Mouse (Mus musculus): ENCODE data around the gene Ces1a. TPM values are rescaled to one million over a fixed set of nuclear protein-coding genes. Genes with fewer than 3 reads are reported as not detected.

The Ces1a gene
- polyA plus RNA-seq, 1 experiment from 2014 or later, result not detected

- Histone ChIP-seq H3K9me3 (no peaks in the 10 kb centered on the region), H3K9ac (no peak overlapping the region), H3K36me3 (no peaks in the 10 kb centered on the region), H3K4me1 (peaks cover 21% of the 10 kb centered on the region), H3K4me2 (no peak overlapping the region), H3K4me3 (no peak overlapping the region), H3K27ac (replicated peaks) (no peak overlapping the region), H3K27me3 (replicated peaks) (no peaks in the 10 kb centered on the region)
- 42% methylated on average over 1 of the region's 1 CpGs for WGBS
- no peak for ATAC-seq (ENCODE audit: extremely low read depth, insufficient number of reproducible peaks, low FRiP score, low TSS enrichment)
These were observed 4.9 kb downstream of the Ces1a start for GRCm38 (mm10) chr8:93043083-93043482.

GRCm38 (mm10) chr8:93040776-93041567 is 7.0 kb downstream of the Ces1a start:
- no peak overlapping the region for H3K4me3 ChIP-seq
- WGBS, result 70% methylated on average over 4 of the region's 4 CpGs
- H3K9me3 ChIP-seq, result no peaks in the 10 kb centered on the region
- no peak overlapping the region for H3K9ac ChIP-seq
- H3K4me2 ChIP-seq, result no peak overlapping the region
- peaks cover 21% of the 10 kb centered on the region for H3K4me1 ChIP-seq
- H3K27ac ChIP-seq (replicated peaks), result no peak overlapping the region
- no peak for ATAC-seq (ENCODE audit: extremely low read depth, insufficient number of reproducible peaks, low FRiP score, low TSS enrichment)
- H3K36me3 ChIP-seq, result no peaks in the 10 kb centered on the region
- no peaks in the 10 kb centered on the region for H3K27me3 ChIP-seq (replicated peaks)

GRCm38 (mm10) chr8:93040256-93040655 is 7.7 kb downstream of the Ces1a start:
- Histone ChIP-seq H3K36me3 (no peaks in the 10 kb centered on the region), H3K4me1 (peaks cover 21% of the 10 kb centered on the region), H3K27me3 (replicated peaks) (no peaks in the 10 kb centered on the region), H3K9ac (no peak overlapping the region), H3K4me2 (no peak overlapping the region), H3K4me3 (no peak overlapping the region), H3K27ac (replicated peaks) (no peak overlapping the region), H3K9me3 (no peaks in the 10 kb centered on the region)
- ATAC-seq (ENCODE audit: extremely low read depth, insufficient number of reproducible peaks, low FRiP score, low TSS enrichment), result no peak
- 47% methylated on average over 2 of the region's 2 CpGs for WGBS

- no peaks in the 10 kb centered on the region for H3K36me3 ChIP-seq
- no peak overlapping the region for H3K4me3 ChIP-seq
- no peak overlapping the region for H3K9ac ChIP-seq
- no peak for ATAC-seq (ENCODE audit: extremely low read depth, insufficient number of reproducible peaks, low FRiP score, low TSS enrichment)
- H3K27me3 ChIP-seq (replicated peaks), result no peaks in the 10 kb centered on the region
- WGBS, result 4% methylated on average over 2 of the region's 2 CpGs
- H3K27ac ChIP-seq (replicated peaks), result 0 out of 2 replicates have a peak overlapping the region, but pooled peaks have one; percentile 1
- H3K4me2 ChIP-seq, result no peak overlapping the region
- peaks cover 21% of the 10 kb centered on the region for H3K4me1 ChIP-seq
- H3K9me3 ChIP-seq, result no peaks in the 10 kb centered on the region
These were observed 9.2 kb downstream of the Ces1a start for GRCm38 (mm10) chr8:93038831-93039230.

- Histone ChIP-seq H3K9ac (no peak overlapping the region), H3K27me3 (replicated peaks) (no peaks in the 10 kb centered on the region), H3K4me1 (no peaks in the 10 kb centered on the region), H3K4me3 (no peak overlapping the region), H3K27ac (replicated peaks) (no peak overlapping the region), H3K36me3 (no peaks in the 10 kb centered on the region), H3K9me3 (no peaks in the 10 kb centered on the region), H3K4me2 (no peak overlapping the region)
- WGBS, result 73% methylated on average over 2 of the region's 2 CpGs
- ATAC-seq (ENCODE audit: extremely low read depth, insufficient number of reproducible peaks, low FRiP score, low TSS enrichment), result no peak
These were observed 17.3 kb downstream of the Ces1a start for GRCm38 (mm10) chr8:93030664-93031063.

- H3K36me3 ChIP-seq, result no peaks in the 10 kb centered on the region
- 63% methylated on average over 5 of the region's 5 CpGs for WGBS
- H3K9me3 ChIP-seq, result no peaks in the 10 kb centered on the region
- no peak overlapping the region for H3K9ac ChIP-seq
- no peaks in the 10 kb centered on the region for H3K27me3 ChIP-seq (replicated peaks)
- no peaks in the 10 kb centered on the region for H3K4me1 ChIP-seq
- H3K4me3 ChIP-seq, result no peak overlapping the region
- H3K27ac ChIP-seq (replicated peaks), result no peak overlapping the region
- H3K4me2 ChIP-seq, result no peak overlapping the region
- no peak for ATAC-seq (ENCODE audit: extremely low read depth, insufficient number of reproducible peaks, low FRiP score, low TSS enrichment)
These were observed 26.3 kb downstream of the Ces1a start for GRCm38 (mm10) chr8:93021738-93022137.

GRCm38 (mm10) chr8:93014300-93014699 is 33.7 kb downstream of the Ces1a start:
- peaks cover 6% of the 10 kb centered on the region for H3K4me1 ChIP-seq
- H3K4me2 ChIP-seq, result no peak overlapping the region
- H3K9ac ChIP-seq, result no peak overlapping the region
- no peaks in the 10 kb centered on the region for H3K27me3 ChIP-seq (replicated peaks)
- WGBS, result 17% methylated on average over 4 of the region's 4 CpGs
- H3K27ac ChIP-seq (replicated peaks), result no peak overlapping the region
- H3K4me3 ChIP-seq, result no peak overlapping the region
- no peaks in the 10 kb centered on the region for H3K9me3 ChIP-seq
- H3K36me3 ChIP-seq, result no peaks in the 10 kb centered on the region
- no peak for ATAC-seq (ENCODE audit: extremely low read depth, insufficient number of reproducible peaks, low FRiP score, low TSS enrichment)

GRCm38 (mm10) chr8:93012226-93012625 is 35.8 kb downstream of the Ces1a start:
- Histone ChIP-seq H3K4me1 (peaks cover 6% of the 10 kb centered on the region), H3K27me3 (replicated peaks) (no peaks in the 10 kb centered on the region), H3K4me3 (no peak overlapping the region), H3K9me3 (no peaks in the 10 kb centered on the region), H3K27ac (replicated peaks) (no peak overlapping the region), H3K4me2 (no peak overlapping the region), H3K36me3 (no peaks in the 10 kb centered on the region), H3K9ac (no peak overlapping the region)
- 68% methylated on average over 6 of the region's 6 CpGs for WGBS
- ATAC-seq (ENCODE audit: extremely low read depth, insufficient number of reproducible peaks, low FRiP score, low TSS enrichment), result no peak

- H3K36me3 ChIP-seq, result no peaks in the 10 kb centered on the region
- no peak overlapping the region for H3K4me3 ChIP-seq
- no peak overlapping the region for H3K4me2 ChIP-seq
- H3K27me3 ChIP-seq (replicated peaks), result no peaks in the 10 kb centered on the region
- H3K9ac ChIP-seq, result no peak overlapping the region
- H3K27ac ChIP-seq (replicated peaks), result no peak overlapping the region
- no peak for ATAC-seq (ENCODE audit: extremely low read depth, insufficient number of reproducible peaks, low FRiP score, low TSS enrichment)
- H3K4me1 ChIP-seq, result peaks cover 6% of the 10 kb centered on the region
- 7% methylated on average over 9 of the region's 9 CpGs for WGBS
- H3K9me3 ChIP-seq, result no peaks in the 10 kb centered on the region
These were observed 36.6 kb downstream of the Ces1a start for GRCm38 (mm10) chr8:93011439-93011838.

- H3K4me3 ChIP-seq, result no peak overlapping the region
- ATAC-seq (ENCODE audit: extremely low read depth, insufficient number of reproducible peaks, low FRiP score, low TSS enrichment), result no peak
- H3K4me1 ChIP-seq, result peaks cover 6% of the 10 kb centered on the region
- no peak overlapping the region for H3K9ac ChIP-seq
- H3K36me3 ChIP-seq, result no peaks in the 10 kb centered on the region
- no peak overlapping the region for H3K4me2 ChIP-seq
- no peak overlapping the region for H3K27ac ChIP-seq (replicated peaks)
- H3K27me3 ChIP-seq (replicated peaks), result no peaks in the 10 kb centered on the region
- 19% methylated on average over 5 of the region's 5 CpGs for WGBS
- no peaks in the 10 kb centered on the region for H3K9me3 ChIP-seq
These were observed 37.7 kb downstream of the Ces1a start for GRCm38 (mm10) chr8:93010286-93010685.

- Histone ChIP-seq H3K4me3 (no peak overlapping the region), H3K4me1 (peaks cover 5% of the 10 kb centered on the region; the same call in 1 of the 2 replicates), H3K4me2 (no peak overlapping the region), H3K36me3 (no peaks in the 10 kb centered on the region), H3K27me3 (replicated peaks) (0 out of 2 replicates have a peak, but pooled peaks cover 12% of the 10 kb centered on the region), H3K9ac (no peak overlapping the region), H3K27ac (replicated peaks) (no peak overlapping the region), H3K9me3 (no peaks in the 10 kb centered on the region)
- 29% methylated on average over 2 of the region's 2 CpGs for WGBS
- ATAC-seq (ENCODE audit: extremely low read depth, insufficient number of reproducible peaks, low FRiP score, low TSS enrichment), result no peak
These were observed 49.4 kb downstream of the Ces1a start for GRCm38 (mm10) chr8:92998600-92998999.

GRCm38 (mm10) chr8:92996840-92997239 is 51.2 kb downstream of the Ces1a start:
- no peak for ATAC-seq (ENCODE audit: extremely low read depth, insufficient number of reproducible peaks, low FRiP score, low TSS enrichment)

More at GRCm38 (mm10) chr8:92996840-92997239, 51.2 kb downstream of the Ces1a start:
- no peak overlapping the region for H3K4me2 ChIP-seq
- peaks cover 5% of the 10 kb centered on the region; the same call in 1 of the 2 replicates for H3K4me1 ChIP-seq
- H3K9me3 ChIP-seq, result no peaks in the 10 kb centered on the region
- no peak overlapping the region for H3K9ac ChIP-seq
- 21% methylated on average over 5 of the region's 5 CpGs for WGBS
- no peak overlapping the region for H3K27ac ChIP-seq (replicated peaks)
- H3K4me3 ChIP-seq, result no peak overlapping the region
- no peaks in the 10 kb centered on the region for H3K36me3 ChIP-seq
- H3K27me3 ChIP-seq (replicated peaks), result 0 out of 2 replicates have a peak, but pooled peaks cover 12% of the 10 kb centered on the region
